Mouse (Mus musculus) hindbrain, embryonic 16.5 days (tissue): ENCODE measurements around the gene Parvb. TPM values are rescaled to one million over a fixed set of nuclear protein-coding genes. Genes with fewer than 3 reads are reported as not detected.

ENCODE experiments used
- ATAC-seq: fragments of 200-750 bp; cut with Nextera tagmentation; 2 replicates; pipeline ENCODE4 v1.8.0; 2017; ENCODE audit warnings: moderate TSS enrichment, moderate library complexity
- H3K27ac ChIP-seq: fragments of 300-500 bp; sonication (generic); 2 replicates; pipeline ENCODE4 v1.5.1; 2014; ENCODE audit warnings: low read depth, mild to moderate bottlenecking, control low read depth, low read length, moderate library complexity
- H3K27me3 ChIP-seq: fragments of 300-500 bp; sonication (generic); replicated peaks from 2 replicates; pipeline ENCODE4 v1.6.1; 2014; ENCODE audit warnings: low read length; ENCODE audit not compliant: control insufficient read depth, insufficient read depth
- H3K36me3 ChIP-seq: fragments of 300-500 bp; sonication (generic); 2 replicates; pipeline ENCODE4 v1.6.1; 2014; ENCODE audit warnings: mild to moderate bottlenecking, low read length, moderate library complexity, mixed read lengths; ENCODE audit not compliant: control insufficient read depth, insufficient read depth
- H3K4me1 ChIP-seq: fragments of 300-500 bp; sonication (generic); 2 replicates; pipeline ENCODE4 v1.6.1; 2014; ENCODE audit warnings: low read depth, low read length; ENCODE audit not compliant: control insufficient read depth, insufficient read depth
- H3K4me2 ChIP-seq: fragments of 300-500 bp; sonication (generic); 2 replicates; pipeline ENCODE4 v1.6.1; 2014; ENCODE audit warnings: mild to moderate bottlenecking, low read length, control low read depth, moderate library complexity
- H3K4me3 ChIP-seq: fragments of 300-500 bp; sonication (generic); 2 replicates; pipeline ENCODE4 v1.5.1; 2014; ENCODE audit warnings: mild to moderate bottlenecking, low read length, control low read depth, moderate library complexity
- H3K9ac ChIP-seq: fragments of 300-500 bp; sonication (generic); 2 replicates; pipeline ENCODE4 v1.6.1; 2014; ENCODE audit warnings: low read depth, mild to moderate bottlenecking, control low read depth, low read length, moderate library complexity
- H3K9me3 ChIP-seq: fragments of 300-500 bp; sonication (generic); 2 replicates; pipeline ENCODE4 v1.6.1; 2014; ENCODE audit warnings: mild to moderate bottlenecking, low read length, moderate library complexity; ENCODE audit not compliant: control insufficient read depth
- WGBS: fragments of 180-500 bp; shearing (Covaris S2); extraction: QIAGEN DNeasy Blood & Tissue Kit; methylation state at CpG from one replicate; pipeline ENCODE4 v1.1.7; 2014; 5-methylcytosine and 5-hydroxymethylcytosine counted together
- polyA plus RNA-seq: library from polyadenylated mRNA; unstranded; fragments of >200 nt; fragmentation: Nextera tagmentation; extraction: Ambion mirVana; gene quantifications from 2 replicates; pipeline ENCODE4 v1.2.1, GENCODE M21; 2015

The Parvb gene
- polyA plus RNA-seq, 1 experiment from 2014 or later: 4.8 TPM

DNA sequence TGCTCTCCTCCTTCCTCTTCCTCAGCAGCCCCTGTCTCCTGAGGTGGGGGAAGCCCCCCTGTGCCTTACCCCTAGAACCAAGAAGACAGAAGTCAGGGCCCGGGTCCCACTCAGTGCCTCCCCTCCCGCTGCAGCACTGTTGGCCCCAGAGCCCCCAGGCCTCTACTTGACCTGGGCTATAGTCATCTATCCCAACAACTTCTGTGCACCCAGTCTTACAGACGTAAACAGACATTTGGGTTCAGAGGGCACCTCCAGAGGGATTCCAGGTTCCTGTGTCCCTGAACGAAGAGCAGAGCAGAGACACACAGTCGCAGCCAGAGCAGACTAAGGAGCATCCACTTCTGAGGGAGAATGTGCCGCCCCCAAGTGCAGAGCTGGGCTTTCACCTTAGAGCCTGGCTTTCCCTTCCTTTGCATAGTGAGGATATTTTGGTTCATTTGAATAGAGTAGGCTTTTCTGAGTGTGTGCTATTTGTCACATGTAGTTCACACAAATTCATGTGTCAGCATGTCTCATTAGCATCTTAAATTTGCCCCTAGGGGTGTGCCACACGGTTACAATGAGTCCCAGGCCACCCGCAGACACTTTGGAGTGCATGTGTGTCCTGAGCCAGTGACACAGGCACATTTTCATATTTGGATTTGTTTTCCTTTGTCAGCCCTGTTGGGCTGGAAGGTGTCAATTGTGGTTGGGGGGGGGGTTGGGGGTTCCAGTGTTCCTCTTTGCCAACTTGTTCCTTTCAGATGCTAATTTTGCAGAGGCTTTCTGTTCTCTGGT, 70.0 kb downstream of the Parvb start:
- WGBS: 21% methylated on average over 8 of the region's 8 CpGs
- H3K9ac ChIP-seq: no peak overlapping the region; the same call in 1 of the 2 replicates
- no peaks in the 10 kb centered on the region for H3K9me3 ChIP-seq
- ATAC-seq: no peak
- peak overlapping the region; percentile 65 for H3K27ac ChIP-seq
- no peak overlapping the region for H3K4me2 ChIP-seq
- H3K27me3 ChIP-seq: no peaks in the 10 kb centered on the region
- H3K36me3 ChIP-seq: no peaks in the 10 kb centered on the region
- peaks cover 55% of the 10 kb centered on the region for H3K4me1 ChIP-seq
- H3K4me3 ChIP-seq: no peak overlapping the region

- ATAC-seq: no peak
- Histone ChIP-seq H3K9ac (no peak overlapping the region), H3K4me3 (no peak overlapping the region), H3K27me3 (no peaks in the 10 kb centered on the region), H3K4me2 (no peak overlapping the region), H3K36me3 (no peaks in the 10 kb centered on the region), H3K4me1 (peaks cover 54% of the 10 kb centered on the region), H3K9me3 (no peaks in the 10 kb centered on the region), H3K27ac (no peak overlapping the region)
- WGBS: 73% methylated on average over 10 of the region's 10 CpGs
These were observed 71.4 kb downstream of the Parvb start for GRCm38 (mm10) chr15:84303264-84303663.

DNA sequence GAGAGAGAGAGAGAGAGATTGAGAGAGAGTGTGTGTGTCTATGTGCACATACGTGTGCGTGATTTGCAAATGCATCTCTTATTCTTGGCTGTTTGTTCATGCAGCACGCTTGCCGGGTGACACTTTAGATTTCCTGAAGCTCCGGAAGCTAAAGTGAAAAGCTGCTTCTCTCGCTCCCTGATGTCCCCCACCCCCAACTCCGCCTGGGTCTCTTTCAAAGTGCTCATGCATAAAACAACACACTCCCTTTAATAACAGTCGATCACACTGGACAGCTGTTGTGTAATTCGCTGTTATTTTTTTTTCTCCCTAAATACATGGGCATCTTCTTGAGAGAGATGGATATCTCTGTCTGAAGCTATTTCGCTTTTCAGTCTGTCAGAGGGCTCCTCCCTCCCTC, 73.5 kb downstream of the Parvb start:
- H3K27ac ChIP-seq: no peak overlapping the region; the same call in 1 of the 2 replicates
- H3K9ac ChIP-seq: no peak overlapping the region
- H3K4me2 ChIP-seq: no peak overlapping the region
- H3K36me3 ChIP-seq: no peaks in the 10 kb centered on the region
- peaks cover 34% of the 10 kb centered on the region for H3K4me1 ChIP-seq
- 24% methylated on average over 10 of the region's 10 CpGs for WGBS
- ATAC-seq: no peak; the same call in 1 of the 2 replicates
- no peaks in the 10 kb centered on the region for H3K9me3 ChIP-seq
- no peak overlapping the region for H3K4me3 ChIP-seq
- no peaks in the 10 kb centered on the region for H3K27me3 ChIP-seq

GRCm38 (mm10) chr15:84310271-84310670, 78.4 kb downstream of the Parvb start:
- H3K9ac ChIP-seq: no peak overlapping the region
- WGBS: 56% methylated on average over 11 of the region's 11 CpGs
- H3K27me3 ChIP-seq: no peaks in the 10 kb centered on the region
- no peak overlapping the region for H3K27ac ChIP-seq
- ATAC-seq: peak; percentile 34; the same call in 1 of the 2 replicates
- H3K4me1 ChIP-seq: peaks cover 24% of the 10 kb centered on the region
- no peaks in the 10 kb centered on the region for H3K36me3 ChIP-seq
- no peak overlapping the region for H3K4me2 ChIP-seq
- H3K9me3 ChIP-seq: no peaks in the 10 kb centered on the region
- H3K4me3 ChIP-seq: no peak overlapping the region

- WGBS: 72% methylated on average over 9 of the region's 9 CpGs
- Histone ChIP-seq H3K4me1 (peaks cover 26% of the 10 kb centered on the region), H3K36me3 (no peaks in the 10 kb centered on the region), H3K9me3 (no peaks in the 10 kb centered on the region), H3K4me2 (no peak overlapping the region), H3K9ac (no peak overlapping the region), H3K4me3 (no peak overlapping the region), H3K27ac (no peak overlapping the region), H3K27me3 (no peaks in the 10 kb centered on the region)
- no peak for ATAC-seq
These were observed 79.6 kb downstream of the Parvb start for GRCm38 (mm10) chr15:84311295-84312085.

DNA sequence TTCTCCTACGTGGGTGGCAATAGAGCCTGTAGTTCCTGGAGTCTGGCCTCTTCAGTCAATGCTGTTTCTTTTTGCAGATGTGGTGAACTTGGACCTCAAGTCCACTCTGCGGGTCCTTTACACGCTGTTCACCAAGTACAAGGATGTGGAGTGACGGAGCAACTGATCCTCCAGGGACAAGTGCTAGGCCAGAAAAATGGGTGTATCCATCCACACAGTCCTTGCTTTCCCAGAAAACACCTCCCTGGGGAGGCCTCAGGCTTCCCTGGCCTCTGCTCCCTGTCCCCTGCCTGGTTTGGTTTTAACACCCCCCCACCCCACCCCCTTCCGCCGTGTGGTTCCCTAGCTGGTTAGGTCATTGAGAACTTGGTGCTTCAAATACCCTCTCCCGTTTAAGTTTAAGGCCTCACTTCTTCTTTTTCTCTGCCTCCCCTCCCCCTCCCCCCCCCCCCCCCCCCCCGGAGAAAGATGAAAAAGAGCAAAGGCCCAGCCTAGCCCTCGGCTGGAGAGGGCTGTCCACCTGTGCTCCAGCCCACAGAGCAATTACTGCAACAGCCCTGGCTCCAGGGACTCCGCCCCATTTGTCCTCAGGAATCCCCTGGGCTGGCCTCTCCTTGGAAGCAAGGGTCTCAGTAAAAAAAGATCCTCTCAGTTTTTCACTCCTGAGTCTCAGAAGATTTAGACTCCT, 81.2 kb downstream of the Parvb start:
- no peaks in the 10 kb centered on the region for H3K27me3 ChIP-seq
- WGBS: 53% methylated on average over 9 of the region's 10 CpGs
- no peak for ATAC-seq
- no peak overlapping the region for H3K4me3 ChIP-seq
- no peaks in the 10 kb centered on the region for H3K9me3 ChIP-seq
- no peak overlapping the region; the same call in 1 of the 2 replicates for H3K9ac ChIP-seq
- peaks cover 26% of the 10 kb centered on the region for H3K4me1 ChIP-seq
- H3K36me3 ChIP-seq: no peaks in the 10 kb centered on the region
- no peak overlapping the region for H3K27ac ChIP-seq
- H3K4me2 ChIP-seq: no peak overlapping the region

GRCm38 (mm10) chr15:84313566-84313878, 81.7 kb downstream of the Parvb start:
- H3K36me3 ChIP-seq: no peaks in the 10 kb centered on the region
- no peak for ATAC-seq
- H3K27me3 ChIP-seq: no peaks in the 10 kb centered on the region
- no peak overlapping the region for H3K27ac ChIP-seq
- no peak overlapping the region for H3K4me3 ChIP-seq
- WGBS: 31% methylated on average over 9 of the region's 9 CpGs
- H3K9me3 ChIP-seq: no peaks in the 10 kb centered on the region
- no peak overlapping the region; the same call in 1 of the 2 replicates for H3K9ac ChIP-seq
- H3K4me2 ChIP-seq: no peak overlapping the region
- peaks cover 26% of the 10 kb centered on the region for H3K4me1 ChIP-seq

DNA sequence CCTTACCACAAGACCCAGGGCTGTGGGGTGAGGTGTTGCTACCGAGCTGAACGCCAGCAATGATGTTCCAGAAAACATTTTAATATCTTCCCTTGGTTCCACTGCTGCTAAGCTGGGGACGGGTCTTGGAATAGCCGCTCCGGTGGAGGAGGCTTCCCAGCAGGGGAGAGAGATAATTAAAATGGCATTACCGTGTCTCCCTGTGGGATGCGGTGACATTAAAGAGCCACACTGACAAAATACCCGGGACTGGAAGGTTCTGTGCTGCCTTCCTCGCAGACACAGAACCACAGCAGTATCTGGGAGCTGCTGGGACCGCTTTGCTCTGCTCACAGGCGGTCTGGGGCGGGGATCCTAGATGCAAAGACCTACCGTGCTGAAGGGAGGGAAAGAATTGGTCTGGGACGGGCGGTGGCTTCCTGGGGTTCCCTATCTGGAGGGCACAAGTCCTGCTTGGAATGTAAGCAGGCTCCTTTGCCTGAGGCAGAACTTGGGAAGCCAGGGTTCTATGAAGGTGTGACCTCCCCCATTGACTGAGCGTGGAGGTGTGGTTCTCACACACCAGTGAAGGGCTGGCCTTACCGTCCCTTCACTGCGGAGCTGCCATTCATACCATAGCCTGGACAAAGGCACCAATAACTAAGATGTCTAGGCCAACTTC, 82.7 kb downstream of the Parvb start:
- H3K27ac ChIP-seq: peak overlapping the region; percentile 48
- H3K27me3 ChIP-seq: no peaks in the 10 kb centered on the region
- peaks cover 26% of the 10 kb centered on the region for H3K4me1 ChIP-seq
- H3K4me3 ChIP-seq: no peak overlapping the region
- WGBS: 19% methylated on average over 18 of the region's 18 CpGs
- no peaks in the 10 kb centered on the region for H3K9me3 ChIP-seq
- ATAC-seq: 0 out of 2 replicates have a peak, but pooled peaks have one; percentile 5
- no peak overlapping the region for H3K9ac ChIP-seq
- H3K4me2 ChIP-seq: no peak overlapping the region
- no peaks in the 10 kb centered on the region for H3K36me3 ChIP-seq
